Mouse (Mus musculus) layer of hippocampus, adult 9-11 months (tissue): Measurements from ENCODE around the gene Ctu2.

Source experiments
- DNase-seq: peaks from one replicate; pipeline ENCODE4 v3.0.0; 2022

The Ctu2 gene

GRCm38 (mm10) chr8:122497016-122497734 is 21.2 kb downstream of the Ctu2 start:
- DNase-seq, result no peak

- DNase-seq, result no peak
Observed at GRCm38 (mm10) chr8:122497912-122498311, 22.0 kb downstream of the Ctu2 start.

- DNase-seq, result peak; percentile 61
Observed at GRCm38 (mm10) chr8:122500856-122501255, 24.9 kb downstream of the Ctu2 start.

GRCm38 (mm10) chr8:122511552-122511951 is 35.6 kb downstream of the Ctu2 start:
- DNase-seq, result no peak

GRCm38 (mm10) chr8:122512392-122512791 is 36.4 kb downstream of the Ctu2 start:
- DNase-seq, result no peak

- no peak for DNase-seq
Observed at GRCm38 (mm10) chr8:122515699-122516098, 39.8 kb downstream of the Ctu2 start.

- no peak for DNase-seq
Observed at GRCm38 (mm10) chr8:122517541-122518190, 41.7 kb downstream of the Ctu2 start.

- DNase-seq, result no peak
Observed at GRCm38 (mm10) chr8:122520611-122521010, 44.7 kb downstream of the Ctu2 start.

GRCm38 (mm10) chr8:122522796-122523651 is 47.1 kb downstream of the Ctu2 start:
- DNase-seq, result no peak

- no peak for DNase-seq
Observed at GRCm38 (mm10) chr8:122523652-122524360, 47.9 kb downstream of the Ctu2 start.

GRCm38 (mm10) chr8:122524506-122524905 is 48.6 kb downstream of the Ctu2 start:
- no peak for DNase-seq

GRCm38 (mm10) chr8:122525004-122525403 is 49.1 kb downstream of the Ctu2 start:
- DNase-seq, result no peak

- DNase-seq, result no peak
Observed at GRCm38 (mm10) chr8:122526084-122526483, 50.1 kb downstream of the Ctu2 start.

- no peak for DNase-seq
Observed at GRCm38 (mm10) chr8:122526526-122527170, 50.7 kb downstream of the Ctu2 start.

- DNase-seq, result no peak
Observed at GRCm38 (mm10) chr8:122527937-122528336, 52.0 kb downstream of the Ctu2 start.

GRCm38 (mm10) chr8:122529159-122529558 is 53.2 kb downstream of the Ctu2 start:
- no peak for DNase-seq

- DNase-seq, result no peak
Observed at GRCm38 (mm10) chr8:122531312-122531711, 55.4 kb downstream of the Ctu2 start.
